Mouse (Mus musculus): ENCODE measurements around the gene Fam162a.

DNA sequence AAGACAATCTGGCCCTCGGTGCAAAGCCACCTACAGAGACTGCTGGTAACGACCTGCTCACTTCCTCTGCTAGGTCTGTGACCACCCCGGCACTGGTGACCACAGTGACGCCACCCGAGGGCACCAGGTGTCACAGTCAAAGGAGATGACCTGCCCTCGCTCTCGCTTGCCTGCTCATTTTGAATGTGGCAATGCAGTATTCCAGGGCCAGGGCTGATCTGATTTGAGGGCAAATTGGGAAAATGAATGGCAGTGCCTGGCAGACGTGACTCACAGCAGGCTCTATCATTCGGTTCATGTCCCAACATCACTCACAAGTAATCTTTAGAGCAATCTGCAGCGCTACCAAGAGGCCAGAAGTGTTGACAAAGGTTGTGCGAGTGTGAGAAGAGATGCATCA lies 15.0 kb downstream of the Fam162a start:
- TF ChIP-seq CTCF (IDR thresholded peaks at IDR 0.05; ENCODE audit: borderline replicate concordance, extremely low read depth, insufficient read depth, insufficient read length) (no peak), POLR2A (IDR thresholded peaks at IDR 0.05; ENCODE audit: borderline replicate concordance, extremely low read depth, insufficient read depth, insufficient read length, poor library complexity, severe bottlenecking) (no peak)

All from brain, embryonic 14.5 days (tissue).